Mouse (Mus musculus) liver, adult 2 months (tissue): ENCODE results near the gene Sh3pxd2a.

ENCODE experiments used
- CTCF ChIP-seq: fragments of 200-500 bp; IDR thresholded peaks from 2 replicates; pipeline ENCODE4 v1.5.1; 2011; ENCODE audit warnings: low read depth, low read length, control low read depth
- POLR2A ChIP-seq: fragments of 200-500 bp; IDR thresholded peaks from 2 replicates; pipeline ENCODE4 v1.6.1; 2011; ENCODE audit warnings: low read length, control low read depth; ENCODE audit not compliant: insufficient read depth; ENCODE audit errors: extremely low read depth

GRCm38 (mm10) chr19:47311162-47311561 lies 153.0 kb downstream of the Sh3pxd2a start:
- no peak for TF ChIP-seq POLR2A
- TF ChIP-seq CTCF = no peak
